Mouse (Mus musculus): ENCODE data around the gene Me1.

GRCm38 (mm10) chr9:86738067-86738466, 42.3 kb upstream of the Me1 start:
- no peak for TF ChIP-seq CTCF (IDR thresholded peaks at IDR 0.05; ENCODE audit: extremely low read depth, insufficient read length, insufficient replicate concordance, low read depth, low read length)
- TF ChIP-seq POLR2A (IDR thresholded peaks at IDR 0.05; ENCODE audit: low read depth, low read length) = no peak

Data from small intestine, adult 2 months (tissue).